Mouse (Mus musculus) spleen, adult 2 months (tissue): ENCODE measurements at regions not wholly inside any gene's neighbourhood (a gene's known extent, or its start where the extent isn't known, plus 50 kb on each side); places are given as distances from the start of the nearest gene placed in this dataset.

Experiments
- CTCF ChIP-seq: fragments of 200-500 bp; IDR thresholded peaks from 2 replicates; pipeline ENCODE4 v1.5.1; 2011; ENCODE audit warnings: mild to moderate bottlenecking, inconsistent platforms; ENCODE audit not compliant: insufficient read depth, insufficient read length, insufficient replicate concordance; ENCODE audit errors: extremely low read depth
- POLR2A ChIP-seq: fragments of 200-500 bp; IDR thresholded peaks from 2 replicates; pipeline ENCODE4 v1.6.1; 2011; ENCODE audit warnings: low read depth, low read length, inconsistent platforms

GRCm38 (mm10) chr15:68754834-68755233 lies 2254.1 kb upstream of the Lrrc6 start:
- TF ChIP-seq POLR2A (no peak), CTCF (no peak)
